ENCODE assay signal across 8 mouse cellular contexts in genomic region chr6:35252477-35253346, GRCm38 (mm10). TPM values are rescaled to one million over a fixed set of nuclear protein-coding genes. Genes with fewer than 3 reads are reported as not detected.
DNase-seq lines count a peak whose midpoint lies in the region; ATAC-seq lines count a peak whose summit lies in the region.

No protein-coding gene starts in this region.

- no peaks in the 10 kb centered on the region for H3K36me3 ChIP-seq in hindbrain, embryonic 16.5 days (ENCODE audit: control insufficient read depth, insufficient read depth, low read length)
- peaks cover 18% of the 10 kb centered on the region for H3K36me3 ChIP-seq in megakaryocyte, embryonic 14.5 days (replicated peaks; ENCODE audit: low read length)

- peak; percentile 91 for ATAC-seq in hindbrain, embryonic 16.5 days

- H3K4me2 ChIP-seq in hindbrain, embryonic 16.5 days (ENCODE audit: low read length), result peak overlapping the region; percentile 87

- peak overlapping the region; percentile 58 for H3K4me3 ChIP-seq in hindbrain, embryonic 16.5 days (ENCODE audit: low read length)
- H3K4me3 ChIP-seq in megakaryocyte, embryonic 14.5 days (replicated peaks), result peak overlapping the region; percentile 96

- DNase-seq in WW6 (ENCODE audit: low read depth, low spot score), result peak; percentile 63
- DNase-seq in cerebellum, postnatal 36 days, result peak; percentile 91 to 92
- peak; percentile 84 for DNase-seq in gastrocnemius, adult 18-20 months (ENCODE audit: low spot score)
- DNase-seq in left cerebral cortex, adult 8-10 months (ENCODE audit: low spot score in 2 of 2), result peak; percentile 75 to 82
- DNase-seq in right cerebral cortex, postnatal 10 days (ENCODE audit: low spot score in 2 of 2), result peak; percentile 89 to 91
- DNase-seq in urinary bladder, postnatal 25 days (ENCODE audit: low spot score), result peak; percentile 90

- WGBS in hindbrain, embryonic 16.5 days, result under 1% methylated on average over 56 of the region's 60 CpGs

- peaks cover 25% of the 10 kb centered on the region for H3K4me1 ChIP-seq in hindbrain, embryonic 16.5 days (ENCODE audit: control insufficient read depth, insufficient read depth, low read depth, low read length)
- H3K4me1 ChIP-seq in megakaryocyte, embryonic 14.5 days, result peaks cover 68% of the 10 kb centered on the region

- no peaks in the 10 kb centered on the region for H3K9me3 ChIP-seq in hindbrain, embryonic 16.5 days (ENCODE audit: control insufficient read depth, low read length)
- no peaks in the 10 kb centered on the region for H3K9me3 ChIP-seq in megakaryocyte, embryonic 14.5 days

- H3K27me3 ChIP-seq in hindbrain, embryonic 16.5 days (replicated peaks; ENCODE audit: control insufficient read depth, insufficient read depth, low read length), result no peaks in the 10 kb centered on the region
- no peaks in the 10 kb centered on the region for H3K27me3 ChIP-seq in megakaryocyte, embryonic 14.5 days (replicated peaks)

- peak overlapping the region; percentile 68 for H3K27ac ChIP-seq in hindbrain, embryonic 16.5 days (ENCODE audit: low read depth, low read length)

- peak overlapping the region; percentile 73 for H3K9ac ChIP-seq in hindbrain, embryonic 16.5 days (ENCODE audit: low read depth, low read length)

RNA-seq across cellular contexts. Expression of gene Slc13a4, which starts 55.2 kb away (rescaled TPM):
- total RNA-seq in gastrocnemius, adult 18-20 months (2021), result under 1 TPM; 0.14 to 0.17 TPM
- polyA plus RNA-seq in hindbrain, embryonic 16.5 days (2015; fragmentation: Nextera tagmentation; extraction: Ambion mirVana), result 11.0 and 11.2 TPM in 2 replicates
- 10 to 100 TPM; 14.7 to 18.2 (median 17.8) TPM for total RNA-seq in left cerebral cortex, adult 8-10 months (2022)
- polyA plus RNA-seq in megakaryocyte, embryonic 14.5 days (2012; ENCODE audit: insufficient read depth, low replicate concordance), result not detected in 2 replicates

Comparison
In these comparisons a context has a peak if more than half of its experiments do, and no peak if none do; other contexts are left out.
1. Peak in every context shown above with its lines: DNase-seq, ATAC-seq, H3K4me3 ChIP-seq and H3K27ac ChIP-seq.
2. RNA of gene Slc13a4, which starts 55.2 kb away (total RNA-seq): 14.7 to 18.2 TPM in left cerebral cortex, adult 8-10 months; 0.14 to 0.17 TPM in gastrocnemius, adult 18-20 months; every median in the first group is over 10 times any median in the second.